Mouse (Mus musculus) testis, adult 2 months (tissue): Measurements from ENCODE around the gene Grpel1.

Experiments
- CTCF ChIP-seq: fragments of 200-500 bp; IDR thresholded peaks from 2 replicates; pipeline ENCODE4 v1.5.1; 2012; ENCODE audit warnings: low read depth, mild to moderate bottlenecking, inconsistent platforms, low read length, moderate library complexity; ENCODE audit not compliant: control insufficient read depth, insufficient read depth, insufficient replicate concordance
- POLR2A ChIP-seq: fragments of 200-500 bp; IDR thresholded peaks from 2 replicates; pipeline ENCODE4 v1.6.1; 2012; ENCODE audit warnings: low read depth, mild to moderate bottlenecking, inconsistent platforms, low read length, moderate library complexity; ENCODE audit not compliant: control insufficient read depth

GRCm38 (mm10) chr5:36444611-36445010 lies 20.2 kb upstream of the Grpel1 start:
- TF ChIP-seq POLR2A (no peak), CTCF (no peak)
